Mouse (Mus musculus) urinary bladder, postnatal 14 days (tissue): ENCODE measurements around the gene Dhrs7.
"Not testable (repeated sequence)": the region's sequence is repeated elsewhere in the genome, so short reads cannot be mapped to it uniquely, and the experiment has no call there.

ENCODE experiments used
- DNase-seq: peaks from one replicate; pipeline ENCODE4 v3.0.0; 2021; ENCODE audit warnings: low spot score

Gene Dhrs7

DNA sequence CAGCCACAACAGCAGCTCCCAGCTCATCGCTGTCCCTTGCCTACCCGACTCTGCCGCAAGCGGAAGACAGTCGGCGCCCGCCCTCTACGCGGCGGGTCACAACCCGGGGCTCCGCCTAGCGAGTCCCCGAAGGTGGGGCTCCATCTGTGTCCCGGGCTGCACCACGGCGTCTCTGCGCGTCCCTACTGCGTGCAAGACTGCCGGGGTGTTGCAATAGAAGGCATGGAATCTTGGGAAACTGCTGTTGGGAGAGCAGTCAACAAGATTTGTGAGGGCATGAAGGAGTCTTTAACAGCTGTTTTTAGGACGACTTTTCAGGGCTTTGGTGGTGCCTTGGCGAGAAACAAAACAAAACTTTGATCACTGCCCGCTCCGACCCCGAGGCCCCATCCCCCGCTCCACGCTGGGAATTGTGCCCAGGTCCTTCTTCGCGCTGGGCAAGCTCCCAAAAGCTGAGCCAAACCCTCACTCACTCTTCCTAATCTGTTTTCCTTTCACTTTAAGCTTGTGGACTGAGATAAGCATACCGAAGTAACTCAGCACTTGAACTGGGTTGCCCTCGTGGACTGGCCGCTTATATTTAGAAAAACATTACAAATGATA, at the start of gene Dhrs7:
Dhrs7 (minus strand) TSS at position 175 of the 603 bp plus-strand sequence.
- peak; percentile 90 for DNase-seq

DNA sequence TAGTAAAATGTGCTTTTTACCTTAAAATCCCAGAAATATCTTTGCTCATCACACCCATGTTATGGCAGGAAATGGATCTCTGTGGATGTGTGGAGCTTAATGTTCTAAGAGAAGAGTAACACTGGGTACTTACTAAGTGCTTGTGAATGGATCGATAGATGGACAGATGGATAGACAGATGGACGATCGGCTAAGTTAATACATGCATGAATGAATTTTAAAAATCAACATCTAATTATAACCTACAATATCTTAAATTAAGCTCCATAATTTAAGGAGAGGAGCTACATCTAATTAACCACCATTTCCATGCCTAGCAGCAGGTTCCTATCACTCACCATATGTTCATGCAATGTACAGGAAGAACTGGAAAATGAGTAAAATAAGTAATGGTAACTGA, 45.3 kb upstream of the Dhrs7 start:
- DNase-seq, result no peak

DNA sequence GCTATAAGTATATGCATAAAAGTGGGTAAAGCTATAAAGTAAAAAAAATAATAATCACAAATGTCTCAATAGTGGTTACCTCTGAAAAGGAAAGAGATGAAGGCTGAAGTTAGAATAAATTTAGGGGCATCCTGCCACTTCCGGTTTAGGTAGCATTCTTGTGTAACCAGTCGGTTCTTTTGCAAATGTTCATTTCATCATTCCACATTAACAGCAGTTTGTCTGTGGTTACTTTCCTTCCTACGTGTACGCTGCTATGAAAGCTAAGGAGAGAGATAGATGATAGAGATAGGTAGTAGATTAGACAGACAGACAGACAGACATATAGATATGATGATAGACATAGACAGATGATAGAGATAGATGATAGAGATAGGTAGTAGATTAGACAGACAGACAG, 39.4 kb upstream of the Dhrs7 start:
- no peak for DNase-seq

DNA sequence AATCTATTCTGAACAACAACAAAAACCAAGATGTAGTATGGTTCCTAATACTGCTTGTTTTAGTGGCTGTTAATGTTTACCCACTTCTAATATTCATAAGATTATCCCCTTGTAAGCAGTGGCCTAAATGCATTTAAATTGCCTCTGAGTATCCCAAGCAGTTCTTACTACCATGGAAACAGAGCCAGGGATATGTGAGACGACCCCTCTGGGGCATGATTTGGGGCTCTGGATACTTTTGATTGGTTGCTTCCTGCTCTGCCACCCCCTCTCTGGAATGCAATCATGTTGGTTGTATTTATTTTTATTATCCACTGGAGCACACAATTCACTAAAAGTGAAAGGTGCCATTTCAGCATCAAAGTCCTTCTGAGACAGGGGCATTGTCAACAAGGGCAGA, 35.3 kb upstream of the Dhrs7 start:
- DNase-seq, result no peak

GRCm38 (mm10) chr12:72694901-72695463, 30.3 kb upstream of the Dhrs7 start:
- peak; percentile 14 for DNase-seq

DNA sequence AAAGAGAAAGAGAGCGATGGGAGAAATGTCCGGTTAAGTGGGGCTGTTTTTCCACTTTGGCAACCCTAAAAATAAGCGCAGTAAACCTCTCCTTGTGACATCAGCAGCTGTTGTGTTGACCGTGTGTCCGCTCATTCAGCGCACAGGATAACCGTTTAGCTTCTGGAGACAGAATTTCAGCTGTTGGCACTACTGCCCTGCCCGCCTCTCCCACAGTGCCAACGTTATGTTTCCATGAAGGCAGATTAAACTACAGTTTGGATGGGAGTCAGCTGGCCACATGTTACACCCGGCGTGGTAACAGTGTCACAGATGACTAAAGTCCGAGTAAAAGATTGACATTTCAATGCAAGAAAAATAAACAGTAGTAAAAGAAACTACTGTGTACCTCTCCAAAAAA, 29.7 kb upstream of the Dhrs7 start:
- no peak for DNase-seq

DNA sequence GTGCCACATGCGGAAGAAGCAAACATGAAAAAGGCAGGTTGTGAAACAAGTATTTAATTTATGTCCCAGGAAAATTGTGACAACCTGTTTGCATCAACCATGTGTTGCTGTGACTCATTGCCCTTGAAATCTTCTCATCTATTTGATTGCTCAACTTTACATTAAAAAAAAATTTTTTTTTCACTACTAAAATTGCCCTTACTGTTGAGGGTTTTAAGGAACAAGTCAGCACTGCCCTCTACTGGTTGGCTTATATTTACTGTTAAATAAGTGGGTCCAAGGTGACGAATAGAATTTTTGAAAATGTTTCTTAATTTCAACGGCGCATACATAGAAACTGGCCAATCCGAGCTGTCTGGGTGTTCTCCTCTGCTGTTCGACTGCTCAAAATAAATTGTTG, 29.2 kb upstream of the Dhrs7 start:
- DNase-seq, result peak; percentile 52

GRCm38 (mm10) chr12:72688281-72688680, 23.6 kb upstream of the Dhrs7 start:
- not testable (repeated sequence) for DNase-seq

DNA sequence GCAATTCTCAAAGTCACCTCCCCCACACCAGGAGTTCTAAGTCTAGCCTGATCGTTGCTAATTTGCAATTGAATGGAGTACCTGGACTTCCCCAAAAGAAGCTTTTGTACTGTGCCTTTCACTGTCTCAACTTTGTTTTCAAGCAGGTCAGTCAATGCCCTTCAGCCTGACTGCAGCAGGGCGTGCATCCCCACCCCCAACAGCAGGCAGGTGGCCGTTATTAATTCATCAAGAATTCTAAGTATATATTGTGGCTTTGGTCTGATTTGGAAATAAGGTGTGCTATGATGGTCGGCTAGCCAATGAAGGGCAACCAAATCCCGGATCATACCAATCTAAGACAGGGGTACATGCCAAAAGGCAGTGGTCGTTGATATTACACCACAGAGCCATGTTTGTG, 23.0 kb upstream of the Dhrs7 start:
- not testable (repeated sequence) for DNase-seq

DNA sequence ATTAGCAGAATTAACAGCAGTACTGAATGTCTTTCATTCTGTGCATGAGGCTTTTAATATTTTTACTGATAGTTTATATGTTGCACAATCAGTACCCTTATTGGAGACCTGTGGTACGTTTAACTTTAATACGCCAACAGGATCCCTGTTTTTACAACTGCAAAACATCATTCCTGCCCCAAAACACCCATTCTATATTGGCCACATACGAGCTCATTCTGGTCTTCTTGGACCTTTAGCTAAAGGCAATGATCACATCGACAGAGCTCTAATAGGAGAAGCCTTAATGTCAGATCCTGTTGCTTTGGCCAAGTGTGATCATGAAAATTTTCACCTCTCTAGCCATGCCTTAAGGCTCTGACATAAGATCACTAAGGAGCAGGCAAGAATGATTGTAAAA, 21.9 kb upstream of the Dhrs7 start:
- not testable (repeated sequence) for DNase-seq

GRCm38 (mm10) chr12:72683612-72684011, 18.9 kb upstream of the Dhrs7 start:
- no peak for DNase-seq

DNA sequence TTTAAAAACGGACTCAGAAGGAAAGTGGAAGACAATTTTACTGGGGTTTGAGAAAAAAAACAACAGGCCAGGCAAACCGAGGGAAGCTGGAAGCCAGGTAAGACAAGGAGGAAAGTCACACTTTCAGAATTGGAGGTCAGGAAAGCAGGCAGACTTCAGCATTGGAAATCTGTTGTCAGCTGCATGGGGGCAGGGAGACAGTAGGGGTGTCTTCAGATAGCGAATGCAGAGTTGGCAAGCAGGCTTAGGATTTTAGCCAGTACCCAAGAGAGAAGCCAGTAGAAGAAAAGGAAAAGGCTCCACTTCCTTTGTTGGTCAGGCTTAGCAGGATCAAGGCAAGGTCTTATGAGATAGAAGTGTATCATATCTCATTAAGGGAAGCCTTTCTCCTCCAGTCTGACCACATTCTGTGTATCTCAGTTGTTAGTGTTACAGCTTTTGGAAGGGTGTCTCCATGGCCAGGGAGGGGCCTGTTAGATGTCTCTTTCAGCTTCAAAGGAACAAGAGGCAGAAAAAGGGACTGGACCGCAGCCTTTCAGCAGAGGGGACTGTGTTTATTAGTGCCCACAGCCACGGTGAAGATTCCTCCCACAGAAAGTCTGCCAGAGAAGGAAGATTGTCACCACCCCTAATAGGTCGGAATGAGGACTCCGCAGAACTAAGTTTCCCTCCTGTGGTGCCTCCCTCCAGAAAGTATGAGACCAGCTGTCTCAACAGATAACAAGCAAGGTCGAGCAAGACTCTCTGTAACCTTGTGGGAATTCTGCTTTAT, 18.0 kb upstream of the Dhrs7 start:
- DNase-seq, result no peak

GRCm38 (mm10) chr12:72681919-72682318, 17.2 kb upstream of the Dhrs7 start:
- no peak for DNase-seq

DNA sequence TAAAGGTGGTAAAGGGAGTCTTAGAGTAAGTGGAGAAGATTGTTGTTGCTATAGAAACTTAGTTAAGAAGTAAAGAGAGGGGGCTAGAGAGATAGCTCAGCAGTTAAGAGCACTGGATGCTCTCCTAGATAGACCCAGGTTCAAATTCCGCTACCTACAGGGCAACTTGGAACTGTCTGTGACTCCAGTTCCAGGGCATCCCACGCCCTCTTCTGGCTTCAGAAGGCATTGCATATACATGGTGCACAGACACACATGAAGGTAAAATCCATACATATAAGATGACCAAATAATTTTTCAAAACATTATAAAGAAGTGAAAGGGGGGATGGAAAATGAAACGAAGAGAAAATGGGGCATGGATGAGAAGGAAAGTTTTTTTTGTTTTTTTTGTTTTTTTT, 14.9 kb upstream of the Dhrs7 start:
- DNase-seq, result no peak

DNA sequence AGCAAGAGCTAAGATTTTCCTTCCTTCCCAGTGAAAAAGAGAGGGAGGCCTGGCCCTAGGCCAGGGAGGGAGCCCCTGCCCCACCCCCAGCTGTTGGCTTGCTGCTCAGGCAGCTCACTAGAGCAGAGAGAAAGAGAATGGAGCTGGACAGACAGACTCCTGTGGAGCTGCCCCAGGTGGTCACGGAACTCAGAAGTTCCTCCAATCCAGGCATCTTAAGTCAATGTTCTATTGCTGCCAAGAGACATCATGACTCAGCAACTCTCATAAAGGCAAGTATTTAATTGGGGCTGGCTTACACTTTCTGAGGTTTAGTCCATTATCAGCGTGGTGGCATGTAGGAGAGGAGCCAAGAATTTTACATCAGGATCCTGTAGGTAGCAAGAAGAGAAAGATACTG, 10.1 kb upstream of the Dhrs7 start:
- DNase-seq, result no peak

DNA sequence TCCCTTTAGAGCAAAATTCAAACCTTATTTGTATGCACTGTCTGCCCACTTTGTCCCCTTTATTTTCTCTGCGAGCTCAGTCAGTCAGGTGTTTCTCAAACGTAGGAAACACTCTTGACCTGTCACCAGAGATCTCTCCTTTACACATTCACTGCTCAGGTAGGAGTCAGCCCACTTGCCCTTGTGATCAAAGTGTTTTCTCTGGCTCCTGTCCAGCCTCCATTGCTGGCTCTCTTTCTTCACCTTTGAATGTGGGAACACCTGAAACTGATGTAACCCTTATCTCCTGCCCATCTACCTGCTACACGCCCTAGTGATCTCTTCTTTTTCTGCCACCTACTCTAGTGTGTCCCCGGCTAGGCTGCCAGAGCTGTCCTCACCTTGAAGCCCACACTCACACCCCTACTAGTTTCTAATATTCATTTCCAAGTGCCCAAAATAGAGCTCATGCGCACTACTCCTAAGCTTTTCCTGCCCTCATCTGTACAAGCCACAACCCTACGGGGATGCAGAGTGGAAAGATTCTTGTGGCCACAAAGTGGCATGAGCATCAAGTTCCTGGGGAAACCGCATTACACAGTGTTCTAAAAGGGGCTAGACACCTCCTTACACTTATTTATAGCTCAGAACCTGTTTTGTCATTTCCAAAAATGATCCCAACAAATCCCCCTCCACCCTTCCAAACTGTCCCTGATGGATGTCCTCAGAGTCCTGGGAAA, 9.5 kb upstream of the Dhrs7 start:
- DNase-seq, result no peak

DNA sequence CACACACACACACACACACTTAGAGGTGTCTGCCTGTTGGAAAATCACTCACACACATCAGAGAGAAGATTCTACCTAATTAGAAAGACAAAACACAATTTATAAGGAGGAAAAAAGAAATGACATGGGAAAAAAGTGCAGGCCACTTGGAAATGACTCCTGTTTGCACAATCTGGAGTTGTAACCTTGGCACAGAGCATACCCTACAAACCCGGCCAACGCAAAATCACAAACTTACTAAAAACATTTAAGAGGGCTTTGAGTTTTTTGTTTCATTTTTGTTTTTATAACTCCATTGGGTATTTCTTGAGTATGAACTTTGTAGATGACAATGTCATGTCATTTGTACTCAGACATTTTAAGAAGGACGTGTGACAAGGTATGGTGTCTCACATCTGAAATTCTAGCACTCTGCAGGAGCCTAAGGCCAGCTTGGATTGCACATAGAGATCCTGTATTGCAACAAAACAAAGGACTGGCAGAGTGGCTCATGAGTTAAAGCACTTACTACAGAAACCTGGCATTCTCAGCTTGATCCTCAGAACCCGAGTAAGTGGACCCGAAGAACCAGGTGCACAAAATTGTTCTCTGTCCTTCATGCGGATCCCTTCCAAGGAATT, 6.9 kb upstream of the Dhrs7 start:
- DNase-seq, result no peak

DNA sequence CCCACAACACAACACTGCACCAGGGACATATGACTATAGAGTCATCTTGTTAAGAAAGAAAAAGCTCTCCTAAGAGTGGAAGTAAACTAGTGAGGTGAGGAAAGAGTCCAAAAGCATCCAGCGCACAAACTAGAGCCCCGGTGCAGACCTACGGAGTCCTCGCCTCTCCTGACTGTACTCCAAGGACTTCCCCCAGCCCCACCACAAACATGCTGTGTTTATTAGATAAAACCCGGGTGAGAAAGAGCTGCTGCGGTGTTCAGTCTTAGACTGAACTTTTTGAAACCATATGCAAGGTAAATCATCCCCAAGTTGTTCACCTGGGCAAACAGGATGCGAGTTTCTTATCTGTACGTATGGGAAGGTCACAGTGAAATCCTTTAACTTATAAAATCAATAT, 6.2 kb upstream of the Dhrs7 start:
- no peak for DNase-seq

DNA sequence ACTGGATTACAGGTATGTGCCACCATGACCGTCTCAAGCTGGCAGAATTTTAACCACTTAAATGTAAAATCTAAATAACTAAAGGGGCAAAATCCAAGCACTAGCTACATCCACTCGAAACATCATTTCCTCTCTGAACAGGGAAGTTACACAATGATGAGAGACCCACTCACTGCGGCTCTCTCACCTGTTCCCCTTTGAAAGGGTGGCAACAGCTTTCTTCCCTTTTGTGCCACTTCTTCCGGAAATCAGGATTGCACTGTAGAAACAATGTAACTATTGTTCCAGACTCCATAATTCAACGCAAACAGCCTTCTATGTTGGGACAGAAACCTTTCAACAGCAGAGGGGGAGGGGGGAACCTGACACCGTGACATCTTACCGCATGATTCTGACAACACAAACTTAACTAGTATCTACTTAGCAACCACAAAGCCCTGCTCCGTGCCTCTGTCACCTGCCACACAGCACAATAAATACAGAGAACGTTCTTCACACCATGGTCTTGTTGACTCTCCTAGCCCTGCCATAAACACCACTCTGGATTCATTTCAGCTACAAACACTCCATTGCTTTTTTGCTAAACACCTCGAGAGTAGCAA, 3.3 kb upstream of the Dhrs7 start:
- DNase-seq, result no peak

DNA sequence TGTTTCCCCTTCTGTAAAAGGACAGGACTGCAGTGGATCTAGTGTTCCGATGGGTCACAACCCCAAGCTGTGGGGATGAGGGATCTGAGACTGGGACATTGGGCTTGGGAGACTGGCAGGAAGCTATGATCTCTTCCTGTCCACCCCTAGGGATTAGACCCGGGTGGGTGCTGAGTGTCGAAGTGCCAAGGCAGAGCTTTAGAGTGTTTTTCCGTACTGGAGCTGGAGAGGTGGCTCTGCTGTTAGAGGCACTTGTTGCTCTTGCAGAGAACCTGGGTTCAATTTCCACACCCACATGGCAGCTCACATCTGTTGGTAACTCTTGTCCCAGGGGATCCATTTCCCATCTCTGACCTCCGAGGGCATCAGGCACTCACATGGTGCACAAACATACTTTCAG, 1.3 kb upstream of the Dhrs7 start:
- no peak for DNase-seq

GRCm38 (mm10) chr12:72664020-72664734, 532 bp downstream of the Dhrs7 start:
- DNase-seq, result peak; percentile 74
